Mouse (Mus musculus) kidney, embryonic 16.5 days (tissue): ENCODE results near the gene Slc24a3. TPM values are rescaled to one million over a fixed set of nuclear protein-coding genes. Genes with fewer than 3 reads are reported as not detected.

Experiments used
- ATAC-seq: fragments of 200-750 bp; cut with Nextera tagmentation; 2 replicates; pipeline ENCODE4 v1.8.0; 2017; ENCODE audit warnings: moderate TSS enrichment; ENCODE audit not compliant: low FRiP score, low TSS enrichment
- H3K27ac ChIP-seq: fragments of 300-500 bp; sonication (generic); 2 replicates; pipeline ENCODE4 v1.5.1; 2014; ENCODE audit warnings: low read length
- H3K27me3 ChIP-seq: fragments of 300-500 bp; sonication (generic); 2 replicates; pipeline ENCODE4 v1.6.1; 2014; ENCODE audit warnings: low read length, control low read depth, mixed read lengths; ENCODE audit not compliant: insufficient read depth
- H3K36me3 ChIP-seq: fragments of 300-500 bp; sonication (generic); 2 replicates; pipeline ENCODE4 v1.6.1; 2014; ENCODE audit warnings: low read length, control low read depth, mixed read lengths; ENCODE audit not compliant: insufficient read depth
- H3K4me1 ChIP-seq: fragments of 300-500 bp; sonication (generic); 2 replicates; pipeline ENCODE4 v1.6.1; 2014; ENCODE audit warnings: low read length, control low read depth, mixed read lengths; ENCODE audit not compliant: insufficient read depth
- H3K4me2 ChIP-seq: fragments of 300-500 bp; sonication (generic); replicated peaks from 2 replicates; pipeline ENCODE4 v1.6.1; 2014; ENCODE audit warnings: low read depth, low read length
- H3K4me3 ChIP-seq: fragments of 300-500 bp; sonication (generic); 2 replicates; pipeline ENCODE4 v1.5.1; 2014; ENCODE audit warnings: mild to moderate bottlenecking, low read length
- H3K9ac ChIP-seq: fragments of 300-500 bp; sonication (generic); replicated peaks from 2 replicates; pipeline ENCODE4 v1.6.1; 2014; ENCODE audit warnings: low read length
- H3K9me3 ChIP-seq: fragments of 300-500 bp; sonication (generic); 2 replicates; pipeline ENCODE4 v1.6.1; 2016; ENCODE audit warnings: low read length, control low read depth
- WGBS: fragments of 180-500 bp; shearing (Covaris S2); extraction: QIAGEN DNeasy Blood & Tissue Kit; methylation state at CpG from one replicate; pipeline ENCODE4 v1.1.7; 2014; 5-methylcytosine and 5-hydroxymethylcytosine counted together
- polyA plus RNA-seq: library from polyadenylated mRNA; unstranded; fragments of >200 nt; fragmentation: Nextera tagmentation; extraction: Ambion mirVana; gene quantifications from 2 replicates; pipeline ENCODE4 v1.2.1, GENCODE M21; 2015

Gene Slc24a3
- polyA plus RNA-seq, 1 experiment from 2014 or later = 1.0 TPM

DNA sequence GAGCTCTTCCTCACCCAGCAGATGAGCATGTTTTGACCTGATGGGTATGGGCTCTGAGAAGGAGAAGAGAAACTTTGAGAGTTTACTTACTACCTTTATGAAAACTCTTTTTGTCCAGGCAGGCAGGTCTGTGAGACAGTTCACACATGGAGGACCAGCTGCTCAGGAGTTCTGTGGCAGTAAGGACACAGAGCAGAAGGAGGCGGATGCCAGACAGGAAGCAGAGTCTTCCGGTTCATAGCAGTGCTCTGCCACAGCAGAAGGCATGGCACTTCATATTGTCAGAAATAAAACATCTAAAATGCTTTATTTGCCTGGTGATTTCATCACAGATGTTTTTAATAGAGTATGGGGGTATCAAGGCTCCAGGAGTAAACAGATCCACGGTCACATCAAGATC, 58.1 kb downstream of the Slc24a3 start:
- Histone ChIP-seq H3K27me3 (no peaks in the 10 kb centered on the region), H3K36me3 (no peaks in the 10 kb centered on the region), H3K4me3 (no peak overlapping the region), H3K9ac (no peak overlapping the region), H3K27ac (no peak overlapping the region), H3K9me3 (no peaks in the 10 kb centered on the region), H3K4me1 (no peaks in the 10 kb centered on the region), H3K4me2 (no peak overlapping the region)
- WGBS = 60% methylated on average over 3 of the region's 3 CpGs
- ATAC-seq = no peak

GRCm38 (mm10) chr2:145226100-145226499, 58.5 kb downstream of the Slc24a3 start:
- Histone ChIP-seq H3K27me3 (no peaks in the 10 kb centered on the region), H3K9ac (no peak overlapping the region), H3K4me2 (no peak overlapping the region), H3K4me3 (no peak overlapping the region), H3K4me1 (no peaks in the 10 kb centered on the region), H3K27ac (no peak overlapping the region), H3K9me3 (no peaks in the 10 kb centered on the region), H3K36me3 (no peaks in the 10 kb centered on the region)
- peak; percentile 31; the same call in 1 of the 2 replicates for ATAC-seq
- WGBS = 81% methylated on average over 1 of the region's 1 CpGs

DNA sequence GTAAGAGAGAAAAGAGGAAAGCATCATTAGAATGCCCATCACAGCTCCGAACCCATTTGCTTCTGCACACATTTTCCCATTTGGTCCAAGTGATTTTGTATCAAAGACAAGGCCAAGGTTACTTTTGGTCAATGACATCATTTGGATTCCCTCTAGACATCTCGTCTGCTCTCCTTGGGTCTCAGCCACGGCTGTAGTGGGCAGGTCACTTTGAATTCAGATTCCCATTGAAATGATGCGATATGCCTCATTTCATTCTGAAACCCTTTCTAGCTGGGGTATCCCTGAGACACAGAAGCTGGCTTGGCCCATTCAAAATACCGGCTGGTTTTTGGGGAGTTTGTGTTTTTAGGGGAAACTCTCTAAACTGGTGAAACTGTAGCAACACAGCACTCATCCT, 59.8 kb downstream of the Slc24a3 start:
- H3K36me3 ChIP-seq = no peaks in the 10 kb centered on the region
- ATAC-seq = no peak

GRCm38 (mm10) chr2:145232764-145233484, 65.4 kb downstream of the Slc24a3 start:
- Histone ChIP-seq H3K36me3 (no peaks in the 10 kb centered on the region), H3K9me3 (no peaks in the 10 kb centered on the region), H3K4me1 (peaks cover 20% of the 10 kb centered on the region), H3K9ac (no peak overlapping the region), H3K4me3 (no peak overlapping the region), H3K27me3 (no peaks in the 10 kb centered on the region), H3K27ac (no peak overlapping the region), H3K4me2 (no peak overlapping the region)
- ATAC-seq = peak; percentile 94
- whole genome bisulfite sequencing = 18% methylated on average over 6 of the region's 6 CpGs

More for the DNA sequence above, 59.8 kb downstream of the Slc24a3 start:
- no peak overlapping the region for H3K9ac ChIP-seq
- no peak overlapping the region for H3K4me2 ChIP-seq
- no peaks in the 10 kb centered on the region for H3K9me3 ChIP-seq
- H3K27me3 ChIP-seq = no peaks in the 10 kb centered on the region
- no peaks in the 10 kb centered on the region for H3K4me1 ChIP-seq
- H3K4me3 ChIP-seq = no peak overlapping the region
- H3K27ac ChIP-seq = no peak overlapping the region
- 89% methylated on average over 5 of the region's 5 CpGs for WGBS

GRCm38 (mm10) chr2:145233547-145234398, 66.2 kb downstream of the Slc24a3 start:
- H3K4me3 ChIP-seq = no peak overlapping the region
- H3K4me2 ChIP-seq = no peak overlapping the region
- H3K36me3 ChIP-seq = no peaks in the 10 kb centered on the region
- H3K9me3 ChIP-seq = no peaks in the 10 kb centered on the region
- H3K4me1 ChIP-seq = peaks cover 20% of the 10 kb centered on the region
- ATAC-seq = peak; percentile 82
- peak overlapping the region; percentile 40 for H3K27ac ChIP-seq
- WGBS = 20% methylated on average over 7 of the region's 7 CpGs
- no peak overlapping the region for H3K9ac ChIP-seq
- H3K27me3 ChIP-seq = no peaks in the 10 kb centered on the region

GRCm38 (mm10) chr2:145246384-145246783, 78.8 kb downstream of the Slc24a3 start:
- Histone ChIP-seq H3K4me3 (no peak overlapping the region), H3K4me2 (no peak overlapping the region), H3K27ac (no peak overlapping the region), H3K9ac (no peak overlapping the region), H3K9me3 (no peaks in the 10 kb centered on the region), H3K27me3 (no peaks in the 10 kb centered on the region), H3K4me1 (no peaks in the 10 kb centered on the region), H3K36me3 (no peaks in the 10 kb centered on the region)
- 86% methylated on average over 4 of the region's 4 CpGs for WGBS
- no peak for ATAC-seq

- no peaks in the 10 kb centered on the region for H3K4me1 ChIP-seq
- no peak overlapping the region for H3K9ac ChIP-seq
- no peaks in the 10 kb centered on the region for H3K27me3 ChIP-seq
- no peak overlapping the region for H3K27ac ChIP-seq
- no peak overlapping the region for H3K4me2 ChIP-seq
- H3K4me3 ChIP-seq = no peak overlapping the region
- H3K36me3 ChIP-seq = no peaks in the 10 kb centered on the region
- no peak for ATAC-seq
- 84% methylated on average over 3 of the region's 3 CpGs for WGBS
- H3K9me3 ChIP-seq = no peaks in the 10 kb centered on the region
Measured at GRCm38 (mm10) chr2:145248185-145248584, 80.6 kb downstream of the Slc24a3 start.

GRCm38 (mm10) chr2:145257332-145257731, 89.8 kb downstream of the Slc24a3 start:
- Histone ChIP-seq H3K4me1 (no peaks in the 10 kb centered on the region; the same call in 1 of the 2 replicates), H3K27ac (no peak overlapping the region), H3K9ac (no peak overlapping the region), H3K27me3 (no peaks in the 10 kb centered on the region), H3K4me2 (no peak overlapping the region), H3K9me3 (no peaks in the 10 kb centered on the region), H3K36me3 (no peaks in the 10 kb centered on the region), H3K4me3 (no peak overlapping the region)
- peak; percentile 81 for ATAC-seq
- 29% methylated on average over 3 of the region's 3 CpGs for WGBS

GRCm38 (mm10) chr2:145257855-145258254, 90.3 kb downstream of the Slc24a3 start:
- no peaks in the 10 kb centered on the region for H3K27me3 ChIP-seq

DNA sequence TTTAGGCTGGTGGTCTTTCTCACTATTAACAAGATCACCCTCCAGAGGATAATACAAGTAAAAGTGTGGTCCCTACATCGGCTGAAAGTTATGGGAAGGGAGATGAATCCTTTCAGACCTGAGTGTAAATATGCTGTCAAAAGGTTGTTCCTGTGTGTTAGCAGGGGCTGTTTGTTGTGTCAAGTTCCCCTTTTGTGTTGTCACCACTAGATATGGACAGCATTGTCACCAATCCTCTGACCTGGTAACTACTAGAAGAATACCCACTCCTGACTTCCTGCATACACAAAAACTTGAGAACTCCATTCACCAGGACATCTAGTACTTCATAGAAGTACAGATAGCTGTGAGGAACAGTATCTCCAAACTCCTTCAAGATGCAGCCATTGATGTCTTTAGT, 93.0 kb downstream of the Slc24a3 start:
- 78% methylated on average over 1 of the region's 1 CpGs for WGBS
- Histone ChIP-seq H3K36me3 (no peaks in the 10 kb centered on the region), H3K4me1 (no peaks in the 10 kb centered on the region; the same call in 1 of the 2 replicates), H3K27ac (no peak overlapping the region), H3K9ac (no peak overlapping the region), H3K4me3 (no peak overlapping the region), H3K4me2 (no peak overlapping the region), H3K9me3 (no peaks in the 10 kb centered on the region), H3K27me3 (no peaks in the 10 kb centered on the region)
- no peak for ATAC-seq

More at GRCm38 (mm10) chr2:145257855-145258254, 90.3 kb downstream of the Slc24a3 start:
- H3K9ac ChIP-seq = no peak overlapping the region
- H3K36me3 ChIP-seq = no peaks in the 10 kb centered on the region
- H3K4me3 ChIP-seq = no peak overlapping the region
- ATAC-seq = no peak
- whole genome bisulfite sequencing = 75% methylated on average over 2 of the region's 2 CpGs
- no peaks in the 10 kb centered on the region for H3K9me3 ChIP-seq
- no peaks in the 10 kb centered on the region; the same call in 1 of the 2 replicates for H3K4me1 ChIP-seq
- H3K4me2 ChIP-seq = no peak overlapping the region
- no peak overlapping the region for H3K27ac ChIP-seq
